Mouse (Mus musculus) limb, embryonic 12.5 days (tissue): ENCODE measurements at regions not wholly inside any gene's neighbourhood (a gene's known extent, or its start where the extent isn't known, plus 50 kb on each side); places are given as distances from the start of the nearest gene placed in this dataset.

ENCODE experiments used
- ATAC-seq: fragments of 200-750 bp; cut with Nextera tagmentation; 2 replicates; pipeline ENCODE4 v1.8.0; 2017; ENCODE audit warnings: low read depth, moderate TSS enrichment; ENCODE audit not compliant: insufficient number of reproducible peaks, insufficient read depth, low FRiP score, low TSS enrichment
- H3K27ac ChIP-seq: fragments of 300-500 bp; sonication (generic); 2 replicates; pipeline ENCODE4 v1.5.1; 2016; ENCODE audit warnings: mild to moderate bottlenecking, moderate library complexity
- H3K27me3 ChIP-seq: fragments of 300-500 bp; sonication (generic); 2 replicates; pipeline ENCODE4 v1.6.1; 2016; ENCODE audit warnings: mild to moderate bottlenecking, moderate library complexity
- H3K36me3 ChIP-seq: fragments of 300-500 bp; sonication (generic); 2 replicates; pipeline ENCODE4 v1.6.1; 2016; ENCODE audit warnings: mild to moderate bottlenecking, moderate library complexity
- H3K4me1 ChIP-seq: fragments of 300-500 bp; sonication (generic); replicated peaks from 2 replicates; pipeline ENCODE4 v1.6.1; 2016
- H3K4me2 ChIP-seq: fragments of 300-500 bp; sonication (generic); 2 replicates; pipeline ENCODE4 v1.6.1; 2016; ENCODE audit warnings: mild to moderate bottlenecking, moderate library complexity
- H3K4me3 ChIP-seq: fragments of 300-500 bp; sonication (generic); replicated peaks from 2 replicates; pipeline ENCODE4 v1.5.1; 2016; ENCODE audit warnings: mild to moderate bottlenecking
- H3K9ac ChIP-seq: fragments of 300-500 bp; sonication (generic); replicated peaks from 2 replicates; pipeline ENCODE4 v1.6.1; 2016; ENCODE audit warnings: mild to moderate bottlenecking, moderate library complexity
- H3K9me3 ChIP-seq: fragments of 300-500 bp; sonication (generic); 2 replicates; pipeline ENCODE4 v1.6.1; 2016; ENCODE audit warnings: mild to moderate bottlenecking, moderate library complexity
- WGBS: fragments of 180-500 bp; shearing (Covaris S2); methylation state at CpG from one replicate; pipeline ENCODE4 v1.1.7; 2016; 5-methylcytosine and 5-hydroxymethylcytosine counted together

DNA sequence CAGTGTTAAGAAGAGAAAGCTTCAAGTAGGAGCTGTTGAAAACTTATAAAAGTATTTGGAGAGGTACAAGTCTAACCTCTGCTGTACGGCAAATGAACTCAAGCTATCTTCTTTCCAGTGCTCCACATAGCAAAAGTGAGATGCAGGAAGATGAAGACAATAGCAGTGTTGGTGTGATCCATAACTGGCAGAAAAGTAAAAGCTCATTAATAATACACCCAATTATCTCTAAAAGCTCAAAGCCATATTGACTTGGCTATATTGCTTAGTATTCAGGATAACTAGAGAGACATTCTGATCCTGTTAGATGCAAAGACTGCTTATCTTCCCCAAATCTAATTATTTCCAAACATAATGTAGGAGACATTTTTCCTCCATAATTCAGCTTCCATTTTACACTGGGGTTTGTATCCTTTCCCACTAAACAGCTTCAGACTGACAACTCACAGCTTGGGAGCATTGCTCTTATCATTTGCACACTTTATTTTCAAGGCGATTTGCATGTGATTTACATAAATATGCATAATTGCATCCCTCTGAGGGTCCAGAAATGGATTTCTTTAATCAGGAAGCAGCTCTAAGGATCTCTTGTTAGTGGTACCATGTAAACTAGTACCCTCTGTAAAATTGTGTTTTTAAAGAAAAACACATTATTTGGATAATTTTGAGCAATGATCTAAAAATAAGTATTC lies 248.5 kb upstream of the Pom121l12 start:
- Histone ChIP-seq H3K4me1 (no peaks in the 10 kb centered on the region), H3K27ac (no peak overlapping the region), H3K9ac (no peak overlapping the region), H3K9me3 (no peaks in the 10 kb centered on the region), H3K27me3 (no peaks in the 10 kb centered on the region), H3K4me3 (no peak overlapping the region), H3K4me2 (no peak overlapping the region), H3K36me3 (no peaks in the 10 kb centered on the region)
- ATAC-seq: no peak
- WGBS: 82% methylated on average over 2 of the region's 2 CpGs

- 97% methylated on average over 1 of the region's 1 CpGs for WGBS
- no peaks in the 10 kb centered on the region for H3K4me1 ChIP-seq
These were observed 220.6 kb upstream of the Pom121l12 start for GRCm38 (mm10) chr11:14378512-14378911.

DNA sequence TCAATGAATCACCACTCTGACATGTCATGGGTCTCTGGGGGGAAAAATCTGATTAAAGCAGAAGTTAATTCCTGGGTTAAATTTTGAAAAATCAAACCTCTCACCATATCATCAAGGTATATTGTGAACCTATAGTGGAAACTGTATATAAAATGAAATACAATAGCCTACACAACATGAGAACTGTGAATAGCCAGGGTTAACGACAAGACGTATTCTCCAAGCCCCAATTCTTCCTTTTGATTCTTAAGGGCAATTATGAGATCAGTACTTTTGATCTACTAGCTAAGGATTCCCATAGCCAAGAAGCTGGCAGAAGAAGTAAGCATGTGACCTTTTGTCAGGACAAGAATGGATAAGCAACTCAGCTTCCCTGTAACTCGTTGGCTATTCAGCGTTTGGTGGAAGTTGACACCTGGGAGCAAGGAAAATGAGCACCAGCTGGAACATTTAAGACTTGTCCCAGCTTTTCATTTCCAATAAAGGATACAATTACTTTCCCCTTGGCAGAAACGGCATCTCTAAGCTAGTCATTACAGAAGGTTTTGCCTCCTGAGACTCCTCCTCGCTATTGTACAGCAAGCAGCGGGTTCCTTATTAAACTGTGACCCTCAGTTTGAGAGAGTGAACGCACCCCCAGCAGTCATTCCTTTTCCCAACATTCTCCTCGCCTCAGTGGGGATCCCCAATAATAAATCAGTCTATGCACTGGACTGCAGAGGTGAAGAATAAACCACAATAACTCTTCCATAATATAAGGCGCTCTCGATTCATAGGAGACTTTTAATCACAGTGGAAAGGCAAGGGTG lies 219.1 kb upstream of the Pom121l12 start:
- H3K36me3 ChIP-seq: no peaks in the 10 kb centered on the region

More at GRCm38 (mm10) chr11:14378512-14378911, 220.6 kb upstream of the Pom121l12 start:
- H3K4me3 ChIP-seq: no peak overlapping the region
- no peak overlapping the region for H3K9ac ChIP-seq
- no peaks in the 10 kb centered on the region for H3K27me3 ChIP-seq
- no peaks in the 10 kb centered on the region for H3K9me3 ChIP-seq
- no peak overlapping the region for H3K4me2 ChIP-seq
- H3K36me3 ChIP-seq: no peaks in the 10 kb centered on the region
- ATAC-seq: no peak
- H3K27ac ChIP-seq: no peak overlapping the region

GRCm38 (mm10) chr11:14380572-14380958 lies 218.5 kb upstream of the Pom121l12 start:
- 71% methylated on average over 1 of the region's 1 CpGs for WGBS
- no peak overlapping the region for H3K4me3 ChIP-seq
- no peak for ATAC-seq
- H3K4me2 ChIP-seq: no peak overlapping the region
- no peaks in the 10 kb centered on the region for H3K27me3 ChIP-seq
- H3K9me3 ChIP-seq: no peaks in the 10 kb centered on the region
- no peak overlapping the region for H3K27ac ChIP-seq
- no peaks in the 10 kb centered on the region for H3K4me1 ChIP-seq
- no peaks in the 10 kb centered on the region for H3K36me3 ChIP-seq
- no peak overlapping the region for H3K9ac ChIP-seq

More for the DNA sequence above, 219.1 kb upstream of the Pom121l12 start:
- Histone ChIP-seq H3K4me1 (no peaks in the 10 kb centered on the region), H3K9ac (no peak overlapping the region), H3K4me3 (no peak overlapping the region), H3K9me3 (no peaks in the 10 kb centered on the region), H3K27ac (no peak overlapping the region), H3K27me3 (no peaks in the 10 kb centered on the region), H3K4me2 (no peak overlapping the region)
- ATAC-seq: peak; percentile 37; the same call in 1 of the 2 replicates
- 32% methylated on average over 11 of the region's 11 CpGs for WGBS

- no peak for ATAC-seq
- no peaks in the 10 kb centered on the region for H3K4me1 ChIP-seq
- 80% methylated on average over 3 of the region's 3 CpGs for WGBS
- H3K4me2 ChIP-seq: no peak overlapping the region
- no peaks in the 10 kb centered on the region for H3K36me3 ChIP-seq
- H3K27ac ChIP-seq: no peak overlapping the region
- no peaks in the 10 kb centered on the region for H3K27me3 ChIP-seq
- no peak overlapping the region for H3K9ac ChIP-seq
- no peaks in the 10 kb centered on the region for H3K9me3 ChIP-seq
- no peak overlapping the region for H3K4me3 ChIP-seq
These were observed 212.0 kb upstream of the Pom121l12 start for GRCm38 (mm10) chr11:14387055-14387584.

DNA sequence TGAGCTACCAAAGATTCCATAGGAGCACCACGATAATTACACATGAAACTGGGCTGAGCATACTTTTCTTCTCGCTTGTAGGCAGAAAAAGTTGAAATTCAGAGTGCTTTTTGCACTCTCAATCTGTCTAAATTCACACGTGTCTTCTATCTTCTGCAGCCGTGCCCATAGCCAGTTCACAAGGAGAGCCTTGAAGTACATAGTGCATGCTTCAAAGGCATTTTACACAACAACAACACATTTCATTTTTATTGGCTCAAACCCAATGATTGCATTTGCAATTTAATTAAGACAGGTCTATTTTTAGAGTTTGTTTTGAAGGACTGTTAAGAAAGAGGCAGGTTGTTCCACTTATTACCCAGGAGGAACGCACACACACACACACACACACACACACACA lies 211.4 kb upstream of the Pom121l12 start:
- Histone ChIP-seq H3K27me3 (no peaks in the 10 kb centered on the region), H3K27ac (no peak overlapping the region), H3K4me1 (no peaks in the 10 kb centered on the region), H3K4me2 (no peak overlapping the region), H3K9me3 (no peaks in the 10 kb centered on the region), H3K36me3 (no peaks in the 10 kb centered on the region), H3K4me3 (no peak overlapping the region), H3K9ac (no peak overlapping the region)
- ATAC-seq: no peak
- 79% methylated on average over 5 of the region's 5 CpGs for WGBS
